Mouse (Mus musculus): ENCODE data around the gene Ptges2. TPM values are rescaled to one million over a fixed set of nuclear protein-coding genes. Genes with fewer than 3 reads are reported as not detected.

Gene Ptges2
- polyA plus RNA-seq, 1 experiment from 2014 or later = 21.1 TPM

- 81% methylated on average over 12 of the region's 12 CpGs for WGBS (ENCODE audit: insufficient replicate concordance)
- no peak overlapping the region for H3K4me2 ChIP-seq
- H3K27ac ChIP-seq = no peak overlapping the region
- ATAC-seq = no peak
- H3K36me3 ChIP-seq = peaks cover 62% of the 10 kb centered on the region
- H3K9me3 ChIP-seq (replicated peaks) = no peaks in the 10 kb centered on the region
- no peak overlapping the region for H3K4me3 ChIP-seq
- H3K9ac ChIP-seq = no peak overlapping the region
- H3K27me3 ChIP-seq (replicated peaks) = no peaks in the 10 kb centered on the region
- peaks cover 36% of the 10 kb centered on the region for H3K4me1 ChIP-seq
Measured at GRCm38 (mm10) chr2:32420066-32420608, 24.4 kb downstream of the Ptges2 start.

GRCm38 (mm10) chr2:32420647-32421046 is 25.0 kb downstream of the Ptges2 start:
- H3K4me3 ChIP-seq = no peak overlapping the region
- peaks cover 57% of the 10 kb centered on the region for H3K36me3 ChIP-seq
- WGBS (ENCODE audit: insufficient replicate concordance) = 76% methylated on average over 6 of the region's 6 CpGs
- no peak for ATAC-seq
- H3K4me1 ChIP-seq = peaks cover 42% of the 10 kb centered on the region
- H3K4me2 ChIP-seq = no peak overlapping the region
- H3K27ac ChIP-seq = no peak overlapping the region
- no peak overlapping the region for H3K9ac ChIP-seq
- no peaks in the 10 kb centered on the region for H3K9me3 ChIP-seq (replicated peaks)
- H3K27me3 ChIP-seq (replicated peaks) = no peaks in the 10 kb centered on the region

GRCm38 (mm10) chr2:32421851-32422251 is 26.2 kb downstream of the Ptges2 start:
- H3K36me3 ChIP-seq = peaks cover 45% of the 10 kb centered on the region
- peaks cover 52% of the 10 kb centered on the region for H3K4me1 ChIP-seq
- no peaks in the 10 kb centered on the region for H3K9me3 ChIP-seq (replicated peaks)
- no peak overlapping the region for H3K27ac ChIP-seq
- no peaks in the 10 kb centered on the region for H3K27me3 ChIP-seq (replicated peaks)
- no peak for ATAC-seq
- no peak overlapping the region for H3K9ac ChIP-seq
- WGBS (ENCODE audit: insufficient replicate concordance) = 85% methylated on average over 6 of the region's 6 CpGs
- H3K4me2 ChIP-seq = no peak overlapping the region
- H3K4me3 ChIP-seq = no peak overlapping the region

GRCm38 (mm10) chr2:32423481-32424331 is 28.0 kb downstream of the Ptges2 start:
- Histone ChIP-seq H3K27ac (peak overlapping the region; percentile 74), H3K9ac (peak overlapping the region; percentile 31; the same call in 1 of the 2 replicates), H3K36me3 (peaks cover 28% of the 10 kb centered on the region), H3K9me3 (replicated peaks) (no peaks in the 10 kb centered on the region), H3K27me3 (replicated peaks) (no peaks in the 10 kb centered on the region), H3K4me1 (peaks cover 68% of the 10 kb centered on the region), H3K4me2 (peak overlapping the region; percentile 70), H3K4me3 (peak overlapping the region; percentile 44)
- WGBS (ENCODE audit: insufficient replicate concordance) = 16% methylated on average over 14 of the region's 14 CpGs
- ATAC-seq = peak; percentile 85

GRCm38 (mm10) chr2:32424796-32425195 is 29.1 kb downstream of the Ptges2 start:
- WGBS (ENCODE audit: insufficient replicate concordance) = 51% methylated on average over 3 of the region's 3 CpGs
- no peak for ATAC-seq
- Histone ChIP-seq H3K4me2 (no peak overlapping the region), H3K27me3 (replicated peaks) (no peaks in the 10 kb centered on the region), H3K9me3 (replicated peaks) (no peaks in the 10 kb centered on the region), H3K4me3 (no peak overlapping the region), H3K36me3 (peaks cover 17% of the 10 kb centered on the region), H3K27ac (peak overlapping the region; percentile 74), H3K4me1 (peaks cover 79% of the 10 kb centered on the region), H3K9ac (no peak overlapping the region)

GRCm38 (mm10) chr2:32425568-32425967 is 29.9 kb downstream of the Ptges2 start:
- no peak overlapping the region for H3K4me2 ChIP-seq
- peaks cover 10% of the 10 kb centered on the region for H3K36me3 ChIP-seq
- no peak for ATAC-seq
- peak overlapping the region; percentile 74 for H3K27ac ChIP-seq
- H3K9ac ChIP-seq = no peak overlapping the region
- no peak overlapping the region for H3K4me3 ChIP-seq
- no peaks in the 10 kb centered on the region for H3K27me3 ChIP-seq (replicated peaks)
- 81% methylated on average over 5 of the region's 5 CpGs for WGBS (ENCODE audit: insufficient replicate concordance)
- peaks cover 82% of the 10 kb centered on the region for H3K4me1 ChIP-seq
- H3K9me3 ChIP-seq (replicated peaks) = no peaks in the 10 kb centered on the region

GRCm38 (mm10) chr2:32426141-32426540 is 30.4 kb downstream of the Ptges2 start:
- H3K27ac ChIP-seq = no peak overlapping the region

GRCm38 (mm10) chr2:32427720-32428119 is 32.0 kb downstream of the Ptges2 start:
- Histone ChIP-seq H3K9me3 (replicated peaks) (no peaks in the 10 kb centered on the region), H3K4me1 (peaks cover 72% of the 10 kb centered on the region), H3K4me2 (no peak overlapping the region), H3K27ac (no peak overlapping the region), H3K4me3 (no peak overlapping the region), H3K27me3 (replicated peaks) (no peaks in the 10 kb centered on the region), H3K9ac (no peak overlapping the region), H3K36me3 (0 out of 2 replicates have a peak, but pooled peaks cover 2% of the 10 kb centered on the region)
- WGBS (ENCODE audit: insufficient replicate concordance) = 75% methylated on average over 5 of the region's 5 CpGs
- ATAC-seq = no peak

More at GRCm38 (mm10) chr2:32426141-32426540, 30.4 kb downstream of the Ptges2 start:
- Histone ChIP-seq H3K9me3 (replicated peaks) (no peaks in the 10 kb centered on the region), H3K36me3 (peaks cover 4% of the 10 kb centered on the region; the same call in 1 of the 2 replicates), H3K4me3 (no peak overlapping the region), H3K9ac (no peak overlapping the region), H3K4me2 (no peak overlapping the region), H3K4me1 (peaks cover 82% of the 10 kb centered on the region), H3K27me3 (replicated peaks) (no peaks in the 10 kb centered on the region)
- ATAC-seq = no peak
- 86% methylated on average over 1 of the region's 1 CpGs for WGBS (ENCODE audit: insufficient replicate concordance)

- H3K4me1 ChIP-seq = peaks cover 72% of the 10 kb centered on the region
- no peaks in the 10 kb centered on the region for H3K27me3 ChIP-seq (replicated peaks)
- no peak overlapping the region for H3K9ac ChIP-seq
- H3K4me3 ChIP-seq = no peak overlapping the region
- peak; percentile 23; the same call in 1 of the 2 replicates for ATAC-seq
- no peak overlapping the region for H3K27ac ChIP-seq
- 0 out of 2 replicates have a peak, but pooled peaks cover 2% of the 10 kb centered on the region for H3K36me3 ChIP-seq
- no peaks in the 10 kb centered on the region for H3K9me3 ChIP-seq (replicated peaks)
- peak overlapping the region; percentile 4; the same call in 1 of the 2 replicates for H3K4me2 ChIP-seq
- WGBS (ENCODE audit: insufficient replicate concordance) = 60% methylated on average over 8 of the region's 8 CpGs
Measured at GRCm38 (mm10) chr2:32428262-32428722, 32.6 kb downstream of the Ptges2 start.

- ATAC-seq = 0 out of 2 replicates have a peak, but pooled peaks have one; percentile 30
- Histone ChIP-seq H3K27me3 (replicated peaks) (no peaks in the 10 kb centered on the region), H3K36me3 (0 out of 2 replicates have a peak, but pooled peaks cover 2% of the 10 kb centered on the region), H3K27ac (no peak overlapping the region), H3K4me1 (peaks cover 66% of the 10 kb centered on the region), H3K4me3 (no peak overlapping the region), H3K9me3 (replicated peaks) (no peaks in the 10 kb centered on the region), H3K4me2 (0 out of 2 replicates have a peak overlapping the region, but pooled peaks have one; percentile 4), H3K9ac (no peak overlapping the region)
- 47% methylated on average over 4 of the region's 4 CpGs for WGBS (ENCODE audit: insufficient replicate concordance)
Measured at GRCm38 (mm10) chr2:32429215-32429891, 33.7 kb downstream of the Ptges2 start.

- Histone ChIP-seq H3K4me2 (peak overlapping the region; percentile 32), H3K9ac (no peak overlapping the region; the same call in 1 of the 2 replicates), H3K4me1 (peaks cover 50% of the 10 kb centered on the region), H3K4me3 (peak overlapping the region; percentile 18), H3K9me3 (replicated peaks) (no peaks in the 10 kb centered on the region), H3K27me3 (replicated peaks) (no peaks in the 10 kb centered on the region), H3K27ac (peak overlapping the region; percentile 33; the same call in 1 of the 2 replicates), H3K36me3 (0 out of 2 replicates have a peak, but pooled peaks cover 2% of the 10 kb centered on the region)
- 51% methylated on average over 18 of the region's 18 CpGs for WGBS (ENCODE audit: insufficient replicate concordance)
- ATAC-seq = no peak
Measured at GRCm38 (mm10) chr2:32430701-32431676, 35.3 kb downstream of the Ptges2 start.
